Mouse (Mus musculus): ENCODE results near the gene Ppp1r35. TPM values are rescaled to one million over a fixed set of nuclear protein-coding genes. Genes with fewer than 3 reads are reported as not detected.

Gene Ppp1r35
- polyA plus RNA-seq, 1 experiment: 138 TPM

- TF ChIP-seq GATA1 (IDR thresholded peaks at IDR 0.05; ENCODE audit: low read length): no peak
These were observed 8.7 kb downstream of the Ppp1r35 start, which contains the start of the genes Mepce and Zcwpw1 for GRCm38 (mm10) chr5:137787151-137787928. Gene Mepce (minus strand): TSS chr5:137787655. Gene Zcwpw1 (plus strand): TSS chr5:137787798.

GRCm38 (mm10) chr5:137788171-137788570 lies 9.5 kb downstream of the Ppp1r35 start:
- TF ChIP-seq GATA1 (IDR thresholded peaks at IDR 0.05; ENCODE audit: low read length): no peak

- TF ChIP-seq GATA1 (IDR thresholded peaks at IDR 0.05; ENCODE audit: low read length): no peak
These were observed 10.4 kb downstream of the Ppp1r35 start for GRCm38 (mm10) chr5:137788946-137789531.

- no peak for TF ChIP-seq GATA1 (IDR thresholded peaks at IDR 0.05; ENCODE audit: low read length)
These were observed 12.9 kb downstream of the Ppp1r35 start for GRCm38 (mm10) chr5:137791553-137791952.

- no peak for TF ChIP-seq GATA1 (IDR thresholded peaks at IDR 0.05; ENCODE audit: low read length)
These were observed 18.0 kb downstream of the Ppp1r35 start for GRCm38 (mm10) chr5:137796606-137797005.

- TF ChIP-seq GATA1 (IDR thresholded peaks at IDR 0.05; ENCODE audit: low read length): no peak
These were observed 22.3 kb downstream of the Ppp1r35 start for GRCm38 (mm10) chr5:137800917-137801316.

GRCm38 (mm10) chr5:137806158-137806557 lies 27.5 kb downstream of the Ppp1r35 start:
- TF ChIP-seq GATA1 (IDR thresholded peaks at IDR 0.05; ENCODE audit: low read length): no peak

GRCm38 (mm10) chr5:137808316-137808715 lies 29.7 kb downstream of the Ppp1r35 start:
- TF ChIP-seq GATA1 (IDR thresholded peaks at IDR 0.05; ENCODE audit: low read length): no peak

- TF ChIP-seq GATA1 (IDR thresholded peaks at IDR 0.05; ENCODE audit: low read length): no peak
These were observed 39.0 kb downstream of the Ppp1r35 start for GRCm38 (mm10) chr5:137817466-137818222.

GRCm38 (mm10) chr5:137822126-137822525 lies 43.5 kb downstream of the Ppp1r35 start:
- TF ChIP-seq GATA1 (IDR thresholded peaks at IDR 0.05; ENCODE audit: low read length): no peak

- no peak for TF ChIP-seq GATA1 (IDR thresholded peaks at IDR 0.05; ENCODE audit: low read length)
These were observed 44.0 kb downstream of the Ppp1r35 start for GRCm38 (mm10) chr5:137822602-137823001.

- no peak for TF ChIP-seq GATA1 (IDR thresholded peaks at IDR 0.05; ENCODE audit: low read length)
These were observed 44.9 kb downstream of the Ppp1r35 start for GRCm38 (mm10) chr5:137823455-137824045.

GRCm38 (mm10) chr5:137825030-137825429 lies 46.4 kb downstream of the Ppp1r35 start:
- TF ChIP-seq GATA1 (IDR thresholded peaks at IDR 0.05; ENCODE audit: low read length): no peak

- TF ChIP-seq GATA1 (IDR thresholded peaks at IDR 0.05; ENCODE audit: low read length): no peak
These were observed 47.3 kb downstream of the Ppp1r35 start for GRCm38 (mm10) chr5:137825971-137826370.

GRCm38 (mm10) chr5:137826421-137826820 lies 47.8 kb downstream of the Ppp1r35 start:
- TF ChIP-seq GATA1 (IDR thresholded peaks at IDR 0.05; ENCODE audit: low read length): no peak

GRCm38 (mm10) chr5:137828694-137829093 lies 50.0 kb downstream of the Ppp1r35 start:
- no peak for TF ChIP-seq GATA1 (IDR thresholded peaks at IDR 0.05; ENCODE audit: low read length)

Other genes with a start within 250 kb of the Ppp1r35 start
- not detected in 2 replicates for gene Epo, start 245.6 kb upstream of the Ppp1r35 start, polyA plus RNA-seq (2012)
- 425 and 439 TPM in 2 replicates for gene Gnb2, start 245.3 kb upstream of the Ppp1r35 start, polyA plus RNA-seq (2012)
- gene Actl6b, start 225.3 kb upstream of the Ppp1r35 start, polyA plus RNA-seq (2012): not detected in 2 replicates
- 80.4 and 98.8 TPM in 2 replicates for gene Tfr2, start 209.0 kb upstream of the Ppp1r35 start, polyA plus RNA-seq (2012)
- gene Mospd3, start 177.8 kb upstream of the Ppp1r35 start, polyA plus RNA-seq (2012): 308 and 395 TPM in 2 replicates
- gene Pcolce, start 165.1 kb upstream of the Ppp1r35 start, polyA plus RNA-seq (2012): 0.11 and 0.23 TPM in 2 replicates
- gene Fbxo24, start 149.8 kb upstream of the Ppp1r35 start, polyA plus RNA-seq (2012): 0.05 TPM in 1 of 2 replicates, not detected in the other
- gene Lrch4, start 149.7 kb upstream of the Ppp1r35 start, polyA plus RNA-seq (2012): 176 and 198 TPM in 2 replicates
- 8.9 and 10.7 TPM in 2 replicates for gene Gm20605, start 149.7 kb upstream of the Ppp1r35 start, polyA plus RNA-seq (2012)
- 28.9 and 39.0 TPM in 2 replicates for gene Sap25, start 137.5 kb upstream of the Ppp1r35 start, polyA plus RNA-seq (2012)
- gene Irs3, start 133.1 kb upstream of the Ppp1r35 start, polyA plus RNA-seq (2012): 0.04 TPM in 2 replicates
- 108 and 112 TPM in 2 replicates for gene Agfg2, start 94.1 kb upstream of the Ppp1r35 start, polyA plus RNA-seq (2012)
- 0.76 and 1.4 TPM in 2 replicates for gene Nyap1, start 37.2 kb upstream of the Ppp1r35 start, polyA plus RNA-seq (2012)
- 440 and 451 TPM in 2 replicates for gene Tsc22d4, start 33.1 kb upstream of the Ppp1r35 start, polyA plus RNA-seq (2012)
- 154 and 190 TPM in 2 replicates for gene Mepce, start 8.8 kb downstream of the Ppp1r35 start, polyA plus RNA-seq (2012)
- gene Zcwpw1, start 8.9 kb downstream of the Ppp1r35 start, polyA plus RNA-seq (2012): 0.21 and 0.46 TPM in 2 replicates
- not detected in 2 replicates for gene Pilra, start 57.4 kb downstream of the Ppp1r35 start, polyA plus RNA-seq (2012)
- gene Pilrb1, start 79.3 kb downstream of the Ppp1r35 start, polyA plus RNA-seq (2012): not detected in 2 replicates
- gene Pilrb2, start 93.0 kb downstream of the Ppp1r35 start, polyA plus RNA-seq (2012): 0.26 TPM in 1 of 2 replicates, not detected in the other
- gene Cyp3a13, start 142.8 kb downstream of the Ppp1r35 start, polyA plus RNA-seq (2012): not detected in 2 replicates
- not detected in 2 replicates for gene Gjc3, start 184.2 kb downstream of the Ppp1r35 start, polyA plus RNA-seq (2012)
- not detected in 2 replicates for gene Azgp1, start 202.7 kb downstream of the Ppp1r35 start, polyA plus RNA-seq (2012)
- not detected in 2 replicates for gene Smok3a, start 242.4 kb downstream of the Ppp1r35 start, polyA plus RNA-seq (2012)
- gene Smok3b, start 242.6 kb downstream of the Ppp1r35 start, polyA plus RNA-seq (2012): not detected in 2 replicates

Data from G1E-ER4 (cell line).